Mouse (Mus musculus) erythroblast, embryonic 14.5 days (primary cell): Measurements from ENCODE around the gene Edc4. TPM values are rescaled to one million over a fixed set of nuclear protein-coding genes. Genes with fewer than 3 reads are reported as not detected.
"Not testable (repeated sequence)": the region's sequence is repeated elsewhere in the genome, so short reads cannot be mapped to it uniquely, and the experiment has no call there.

Experiments used
- H3K27me3 ChIP-seq: 2 replicates; pipeline ENCODE4 v1.6.1; 2012; ENCODE audit warnings: inconsistent platforms; ENCODE audit not compliant: control insufficient read depth
- H3K36me3 ChIP-seq: 2 replicates; pipeline ENCODE4 v1.6.1; 2012; ENCODE audit warnings: mild to moderate bottlenecking, inconsistent platforms; ENCODE audit not compliant: control insufficient read depth
- H3K4me1 ChIP-seq: 2 replicates; pipeline ENCODE4 v1.6.1; 2012; ENCODE audit warnings: inconsistent platforms; ENCODE audit not compliant: control insufficient read depth
- H3K4me3 ChIP-seq: replicated peaks from 2 replicates; pipeline ENCODE3; 2012; ENCODE audit warnings: moderate library complexity, mild to moderate bottlenecking, inconsistent platforms
- H3K9me3 ChIP-seq: 2 replicates; pipeline ENCODE4 v1.6.1; 2012; ENCODE audit warnings: low read length, inconsistent platforms, mixed read lengths; ENCODE audit not compliant: control insufficient read depth
- GATA1 ChIP-seq: IDR thresholded peaks from 2 replicates; pipeline ENCODE4 v1.6.1; 2012; ENCODE audit warnings: low read length, inconsistent platforms, mixed read lengths
- TAL1 ChIP-seq: IDR thresholded peaks from 3 replicates; pipeline ENCODE4 v1.6.1; 2012; ENCODE audit warnings: low read length, inconsistent platforms, mixed read lengths
- polyA plus RNA-seq: library from polyadenylated mRNA; stranded (reverse); fragments of >175 nt; gene quantifications from 2 replicates; pipeline ENCODE4 v1.2.3, GENCODE M21; 2012

Gene Edc4
- polyA plus RNA-seq = 1.1 and 1.3 TPM in 2 replicates

- Histone ChIP-seq H3K36me3 (peaks cover 72% of the 10 kb centered on the region), H3K4me1 (peaks cover 33% of the 10 kb centered on the region), H3K27me3 (no peaks in the 10 kb centered on the region), H3K9me3 (no peaks in the 10 kb centered on the region), H3K4me3 (peak within 1 kb of the TSS; percentile 75)
- TF ChIP-seq TAL1 = no peak
- no peak for TF ChIP-seq GATA1
These were observed at the start of gene Edc4 for GRCm38 (mm10) chr8:105880754-105881520. Edc4 (plus strand) TSS chr8:105880881.

DNA sequence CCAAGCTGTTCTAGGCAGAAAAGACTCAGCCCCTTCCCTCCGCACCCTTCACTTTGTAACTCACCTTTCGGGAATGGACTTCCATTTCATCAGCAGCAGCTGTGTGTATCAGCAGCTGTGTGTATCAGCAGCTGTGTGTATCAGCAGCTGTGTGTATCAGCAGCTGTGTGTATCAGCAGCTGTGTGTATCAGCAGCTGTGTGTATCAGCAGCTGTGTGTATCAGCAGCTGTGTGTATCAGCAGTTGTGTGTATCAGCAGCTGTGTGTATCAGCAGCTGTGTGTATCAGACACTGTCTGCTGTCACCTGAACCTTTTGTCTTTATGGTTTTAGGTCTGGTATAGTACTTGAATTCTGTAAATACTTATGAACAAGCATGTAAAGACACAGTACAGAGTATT, 46.9 kb upstream of the Edc4 start:
- Histone ChIP-seq H3K4me3 (peak overlapping the region; percentile 63), H3K36me3 (peaks cover 35% of the 10 kb centered on the region), H3K4me1 (peaks cover 73% of the 10 kb centered on the region)
- not testable (repeated sequence) for H3K27me3 ChIP-seq, H3K9me3 ChIP-seq
- TF ChIP-seq GATA1 = peak; percentile 96
- peak; percentile 97 for TF ChIP-seq TAL1

DNA sequence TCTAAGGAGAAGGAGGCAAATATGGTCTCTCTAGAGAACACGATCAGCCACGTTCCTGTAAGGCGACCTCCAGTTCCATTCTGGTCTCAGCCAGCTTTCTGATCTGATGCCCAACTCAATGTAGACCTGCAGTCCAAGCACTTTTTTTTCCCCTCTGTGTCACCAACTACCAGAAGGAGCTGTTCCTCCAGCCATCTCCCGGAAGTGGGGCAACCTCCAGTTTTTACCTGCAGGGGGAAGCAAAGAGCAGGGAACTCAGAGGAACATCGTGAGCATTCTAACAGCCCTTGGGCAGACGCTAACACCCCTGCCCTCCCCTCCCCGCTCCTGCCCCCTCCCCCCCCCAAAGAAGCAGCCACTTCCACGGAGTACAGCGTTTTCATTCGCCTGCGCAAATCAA, 45.4 kb upstream of the Edc4 start:
- Histone ChIP-seq H3K9me3 (no peaks in the 10 kb centered on the region), H3K27me3 (no peaks in the 10 kb centered on the region), H3K4me1 (peaks cover 64% of the 10 kb centered on the region), H3K36me3 (peaks cover 24% of the 10 kb centered on the region), H3K4me3 (no peak overlapping the region)
- TF ChIP-seq TAL1 (no peak), GATA1 (no peak)

- Histone ChIP-seq H3K4me3 (no peak overlapping the region), H3K36me3 (peaks cover 21% of the 10 kb centered on the region), H3K9me3 (peaks cover 8% of the 10 kb centered on the region), H3K4me1 (peaks cover 51% of the 10 kb centered on the region), H3K27me3 (no peaks in the 10 kb centered on the region)
- no peak for TF ChIP-seq TAL1
- TF ChIP-seq GATA1 = no peak
These were observed 43.7 kb upstream of the Edc4 start for GRCm38 (mm10) chr8:105836991-105837390.

- no peaks in the 10 kb centered on the region for H3K27me3 ChIP-seq
These were observed 41.5 kb upstream of the Edc4 start for GRCm38 (mm10) chr8:105839209-105839608.

GRCm38 (mm10) chr8:105846678-105847077, 34.0 kb upstream of the Edc4 start:
- TF ChIP-seq TAL1 (no peak), GATA1 (no peak)
- Histone ChIP-seq H3K9me3 (no peaks in the 10 kb centered on the region), H3K27me3 (no peaks in the 10 kb centered on the region), H3K4me3 (no peak overlapping the region), H3K4me1 (peaks cover 38% of the 10 kb centered on the region), H3K36me3 (peaks cover 84% of the 10 kb centered on the region)

More at GRCm38 (mm10) chr8:105839209-105839608, 41.5 kb upstream of the Edc4 start:
- Histone ChIP-seq H3K4me1 (peaks cover 29% of the 10 kb centered on the region), H3K9me3 (peaks cover 8% of the 10 kb centered on the region), H3K36me3 (peaks cover 29% of the 10 kb centered on the region), H3K4me3 (no peak overlapping the region)
- TF ChIP-seq GATA1 (peak; percentile 86), TAL1 (no peak)

GRCm38 (mm10) chr8:105850014-105850413, 30.7 kb upstream of the Edc4 start:
- Histone ChIP-seq H3K4me3 (peak overlapping the region; percentile 70), H3K4me1 (peaks cover 45% of the 10 kb centered on the region), H3K36me3 (peaks cover 56% of the 10 kb centered on the region), H3K9me3 (no peaks in the 10 kb centered on the region), H3K27me3 (no peaks in the 10 kb centered on the region)
- TF ChIP-seq TAL1 (no peak), GATA1 (no peak)

- no peak for TF ChIP-seq GATA1
- TF ChIP-seq TAL1 = no peak
- Histone ChIP-seq H3K27me3 (no peaks in the 10 kb centered on the region), H3K9me3 (no peaks in the 10 kb centered on the region)
These were observed 30.1 kb upstream of the Edc4 start for GRCm38 (mm10) chr8:105850611-105851010.

GRCm38 (mm10) chr8:105851651-105852143, 29.0 kb upstream of the Edc4 start:
- TF ChIP-seq TAL1 (no peak), GATA1 (no peak)
- H3K4me3 ChIP-seq = peak overlapping the region; percentile 70
- H3K4me1 ChIP-seq = peaks cover 56% of the 10 kb centered on the region
- H3K36me3 ChIP-seq = peaks cover 43% of the 10 kb centered on the region
- H3K27me3 ChIP-seq = no peaks in the 10 kb centered on the region
- no peaks in the 10 kb centered on the region for H3K9me3 ChIP-seq

More at GRCm38 (mm10) chr8:105850611-105851010, 30.1 kb upstream of the Edc4 start:
- peak overlapping the region; percentile 70 for H3K4me3 ChIP-seq
- peaks cover 50% of the 10 kb centered on the region for H3K36me3 ChIP-seq
- peaks cover 50% of the 10 kb centered on the region for H3K4me1 ChIP-seq
